Mouse (Mus musculus): ENCODE data around the gene Iscu. TPM values are rescaled to one million over a fixed set of nuclear protein-coding genes. Genes with fewer than 3 reads are reported as not detected.
"Not testable (repeated sequence)": the region's sequence is repeated elsewhere in the genome, so short reads cannot be mapped to it uniquely, and the experiment has no call there.

The Iscu gene
- total RNA-seq, 2 experiments from 2014 or later, result 39.9 to 43.0 TPM

DNA sequence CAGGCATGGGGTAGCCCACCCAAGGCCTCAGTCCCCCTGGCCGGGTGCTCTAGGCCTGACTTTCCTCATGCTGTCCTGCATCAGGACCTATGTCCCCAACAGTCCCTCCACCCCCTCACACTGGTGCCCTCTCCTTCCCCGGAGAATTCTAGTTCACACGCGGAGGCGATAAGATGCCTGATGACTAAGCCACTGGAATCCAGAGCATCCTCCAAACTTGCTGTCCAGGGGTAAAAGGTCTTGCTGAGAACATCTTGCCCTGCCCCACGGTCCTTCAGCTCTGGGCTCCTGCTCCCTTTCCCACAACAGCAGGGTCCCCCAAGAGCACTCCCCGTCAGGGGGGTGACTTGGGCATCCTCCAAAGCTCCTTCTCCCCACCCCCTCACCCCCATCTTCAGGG is 10.1 kb downstream of the Iscu start:
- intact Hi-C loops (cut with DNase I), result no loop called here
- no peak for DNase-seq

DNA sequence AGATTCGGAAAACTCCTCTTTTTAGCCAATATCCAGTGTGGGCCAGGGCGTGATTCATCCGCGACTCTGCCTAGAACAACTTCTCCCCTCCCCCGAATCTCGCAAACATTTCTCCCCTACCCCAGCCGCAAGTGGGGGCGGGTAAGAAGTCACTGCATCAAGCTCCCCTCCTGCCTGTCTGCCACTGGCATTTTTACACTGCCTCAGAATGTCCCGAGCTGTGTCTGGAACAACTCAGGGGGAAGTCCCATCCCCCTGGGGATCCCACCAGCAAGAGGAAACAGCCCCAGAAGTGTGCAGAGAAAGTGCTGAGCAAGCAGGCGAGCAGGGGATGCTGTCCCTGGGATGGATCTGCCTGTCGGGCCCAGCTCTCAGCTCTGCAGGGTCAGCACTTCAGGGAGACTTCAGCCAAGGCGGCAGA is 11.0 kb downstream of the Iscu start:
- DNase-seq, result no peak
- intact Hi-C loops (cut with DNase I), result no loop called here

DNA sequence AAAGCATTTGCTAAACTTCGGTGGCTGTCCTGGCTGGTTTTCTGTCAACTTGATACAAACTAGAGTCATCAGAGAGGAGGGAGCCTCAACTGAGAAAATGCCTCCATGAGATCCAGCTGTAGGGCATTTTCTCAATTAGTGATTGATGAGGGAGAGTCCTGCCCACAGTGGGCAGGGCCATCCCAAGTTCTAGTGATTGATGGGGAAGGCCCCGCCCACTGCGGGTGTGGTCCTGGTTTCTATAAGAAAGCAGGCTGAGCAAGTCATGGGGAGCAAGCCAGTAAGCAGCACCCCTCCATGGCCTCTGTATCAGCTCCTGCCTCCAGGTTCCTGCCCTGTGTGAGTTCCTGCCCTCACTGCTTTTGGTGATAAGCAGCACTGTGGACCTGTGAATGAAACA is 11.6 kb downstream of the Iscu start:
- DNase-seq; intact Hi-C loops (cut with DNase I): not testable (repeated sequence)

DNA sequence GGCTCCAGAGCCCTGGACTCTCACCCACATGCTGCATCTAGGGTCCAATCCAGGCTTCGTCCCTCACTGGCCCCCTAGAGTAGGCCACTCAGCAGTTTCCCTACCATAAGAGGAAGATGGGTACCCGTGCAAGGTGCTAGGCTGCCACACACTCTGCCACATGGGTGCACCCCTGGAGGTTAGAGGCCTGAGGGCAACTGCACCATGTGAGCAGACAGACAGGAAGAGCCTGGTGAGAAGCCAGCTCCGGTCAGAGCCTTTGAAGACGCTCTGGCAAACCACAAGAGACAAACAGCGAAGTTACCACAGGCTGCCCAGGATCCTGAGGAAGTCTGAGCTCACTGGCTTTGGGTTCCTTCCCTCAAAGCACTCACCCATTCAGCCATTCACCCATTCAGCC is 14.4 kb downstream of the Iscu start:
- DNase-seq, result no peak
- intact Hi-C loops (cut with DNase I), result no loop called here

DNA sequence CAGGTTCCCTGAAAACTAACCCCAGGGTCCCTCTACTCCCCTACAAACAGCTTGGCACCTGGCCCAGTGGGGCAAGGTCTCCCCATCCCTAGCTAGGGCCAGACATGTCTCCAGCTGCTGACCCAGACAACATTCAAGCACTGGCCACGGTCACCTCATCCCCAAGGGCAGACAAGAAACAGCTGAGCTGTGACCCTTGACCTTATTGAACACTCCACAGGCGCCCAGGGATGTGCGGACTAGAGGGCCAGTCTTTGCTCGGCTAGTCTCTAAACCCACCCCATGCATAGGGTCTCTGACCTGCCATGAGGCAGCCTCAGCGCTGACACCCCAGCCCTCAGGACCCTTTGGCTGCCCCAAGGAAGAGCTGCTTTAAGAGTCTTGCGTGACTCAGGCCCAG is 16.1 kb downstream of the Iscu start:
- intact Hi-C loops (cut with DNase I), result no loop called here
- DNase-seq, result no peak

DNA sequence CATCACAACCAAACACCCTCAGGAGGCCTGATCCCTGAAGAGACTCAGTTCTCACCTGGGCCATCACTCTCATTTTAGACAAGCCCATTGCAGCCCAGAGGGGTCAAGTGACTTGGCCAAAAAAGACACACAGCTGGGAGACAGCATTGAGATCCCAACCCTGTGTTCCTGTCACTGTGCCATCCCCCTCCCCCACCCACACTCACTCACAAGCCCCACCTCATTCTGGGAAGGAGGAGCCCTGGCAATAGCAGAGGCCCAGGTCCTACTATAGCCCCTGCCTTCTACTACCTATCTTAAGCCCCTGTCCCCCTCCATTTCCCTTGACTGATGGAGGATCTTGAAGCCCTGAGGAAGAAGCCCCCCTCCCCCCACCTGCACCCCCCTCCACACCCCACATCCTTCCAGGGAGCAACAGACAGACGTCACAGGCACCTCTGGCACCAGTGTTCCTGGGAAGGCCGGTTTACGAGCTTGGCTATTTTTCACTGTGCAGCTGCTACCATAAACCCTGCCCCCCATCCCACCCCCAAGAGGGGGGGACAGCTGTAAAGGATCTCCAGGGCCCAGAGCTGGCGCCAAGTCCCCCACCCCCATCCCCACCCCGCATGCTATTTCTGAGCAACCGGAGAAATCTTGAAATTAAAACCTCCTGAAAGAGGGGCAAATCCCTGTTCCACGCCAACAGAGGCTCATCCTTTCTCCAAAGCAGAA is 16.7 kb downstream of the Iscu start:
- intact Hi-C loops (cut with DNase I), result no loop called here
- no peak for DNase-seq

DNA sequence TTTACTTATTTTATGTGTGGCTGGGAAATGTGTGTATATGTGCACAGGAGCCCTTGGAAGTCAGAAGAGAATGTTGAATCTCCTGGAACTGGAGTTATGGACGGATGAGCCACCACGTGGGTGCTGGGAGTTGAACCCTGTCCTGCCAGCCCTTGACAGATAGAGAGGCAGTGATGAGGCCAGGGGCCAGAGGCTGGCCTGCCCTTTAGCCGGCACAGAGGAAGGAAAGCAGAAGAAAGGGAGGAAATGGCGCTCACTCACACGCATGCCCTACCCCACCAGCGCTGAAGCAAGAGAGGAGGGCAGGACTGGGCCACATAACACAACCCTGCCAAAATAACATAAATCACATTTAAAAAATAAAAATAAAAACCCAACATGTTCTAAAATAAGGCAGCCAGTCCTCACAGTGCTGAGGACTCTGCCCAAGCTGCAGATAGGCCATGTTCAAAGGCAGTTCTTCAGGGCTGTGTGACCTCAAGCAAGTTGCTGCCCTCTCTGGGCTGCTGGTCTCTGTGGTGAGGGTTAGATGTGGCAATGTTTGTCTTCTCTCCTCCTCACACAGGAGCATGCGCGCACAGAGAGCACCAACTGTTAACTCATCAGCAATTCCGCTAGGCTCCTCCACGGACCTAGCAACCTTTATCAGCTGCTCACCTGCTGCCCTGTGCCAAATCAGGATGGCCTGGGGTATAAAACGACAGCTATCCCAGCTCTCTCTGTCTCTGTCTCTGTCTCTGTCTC is 18.1 kb downstream of the Iscu start:
- no peak for DNase-seq

DNA sequence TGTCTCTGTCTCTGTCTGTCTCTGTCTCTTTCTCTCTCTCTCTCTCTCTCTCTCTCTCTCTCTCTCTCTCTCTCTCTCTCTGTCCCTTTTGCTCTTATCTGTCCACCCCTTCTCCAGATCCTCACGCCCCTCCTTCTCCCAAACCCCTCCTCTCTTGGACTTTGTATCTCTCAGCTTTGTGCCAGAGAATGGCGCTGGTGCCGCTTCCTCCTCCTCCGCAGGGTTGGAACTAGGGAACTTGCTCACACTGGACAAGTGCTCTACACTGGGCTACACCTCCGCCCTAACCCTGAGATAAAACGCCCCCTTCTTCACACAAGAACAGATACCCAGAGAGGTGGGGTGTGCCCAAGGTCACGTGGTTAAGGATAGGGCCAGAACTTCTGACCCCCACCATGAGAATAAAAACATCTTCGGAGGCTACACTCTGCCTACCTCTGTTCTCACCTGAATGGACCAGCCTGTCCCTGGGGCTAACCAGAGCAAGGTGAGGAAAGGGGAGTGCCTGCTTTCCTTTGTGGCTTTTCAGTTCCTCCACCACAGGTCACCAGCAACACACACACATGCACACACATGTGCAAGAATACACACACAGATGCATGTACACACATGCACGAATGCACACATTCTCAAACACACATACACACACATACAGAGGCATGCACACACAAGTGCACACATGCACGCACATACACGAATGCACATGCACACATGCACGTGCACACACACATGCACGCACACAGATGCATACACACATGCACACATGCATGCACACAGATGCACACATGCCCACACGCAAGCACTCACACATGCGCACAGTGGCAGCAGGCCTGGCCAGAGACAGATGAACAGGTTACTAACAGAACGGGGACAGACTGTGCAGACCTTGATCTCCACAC is 18.9 kb downstream of the Iscu start:
- intact Hi-C loops (cut with DNase I), result no loop called here
- no peak for DNase-seq

More for the DNA sequence above, 18.1 kb downstream of the Iscu start:
- intact Hi-C loops (cut with DNase I), result no loop called here

DNA sequence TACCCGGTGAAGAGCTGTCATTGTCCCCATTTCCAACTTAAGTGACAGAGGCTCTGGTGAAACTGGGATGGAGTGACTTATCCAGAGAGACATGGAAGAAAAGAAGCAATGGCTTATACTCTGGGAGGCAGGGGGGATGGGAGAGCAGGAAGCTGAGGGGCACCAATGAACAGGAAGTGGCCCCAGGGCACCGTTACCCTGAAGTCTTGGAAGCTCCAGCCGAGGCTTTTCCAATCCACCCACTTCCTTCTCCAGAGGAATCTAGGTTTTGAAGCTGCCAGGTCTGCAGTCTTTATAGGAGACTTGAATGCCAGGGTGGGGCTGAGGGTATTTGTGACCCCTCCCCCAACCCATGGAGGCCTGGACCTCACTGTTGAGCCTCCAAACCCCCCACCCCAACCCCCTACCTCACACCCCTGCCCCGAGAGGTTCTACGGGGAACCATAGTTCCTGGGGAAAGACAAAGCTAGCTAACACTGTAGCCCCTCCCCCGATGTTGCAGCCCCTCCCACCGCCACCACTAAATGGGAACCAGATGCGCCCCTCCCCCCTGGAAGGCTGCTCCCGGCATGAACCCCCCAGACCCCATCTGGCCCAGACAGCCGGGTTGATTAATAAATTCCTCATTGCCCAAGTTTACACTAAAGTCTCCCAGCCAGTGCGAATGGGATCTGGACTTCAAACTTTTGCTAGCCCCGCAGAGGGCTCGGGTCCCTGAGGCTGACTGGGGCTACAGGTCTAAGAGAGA is 24.0 kb downstream of the Iscu start:
- intact Hi-C loops (cut with DNase I), result no loop called here
- DNase-seq, result peak; percentile 44

DNA sequence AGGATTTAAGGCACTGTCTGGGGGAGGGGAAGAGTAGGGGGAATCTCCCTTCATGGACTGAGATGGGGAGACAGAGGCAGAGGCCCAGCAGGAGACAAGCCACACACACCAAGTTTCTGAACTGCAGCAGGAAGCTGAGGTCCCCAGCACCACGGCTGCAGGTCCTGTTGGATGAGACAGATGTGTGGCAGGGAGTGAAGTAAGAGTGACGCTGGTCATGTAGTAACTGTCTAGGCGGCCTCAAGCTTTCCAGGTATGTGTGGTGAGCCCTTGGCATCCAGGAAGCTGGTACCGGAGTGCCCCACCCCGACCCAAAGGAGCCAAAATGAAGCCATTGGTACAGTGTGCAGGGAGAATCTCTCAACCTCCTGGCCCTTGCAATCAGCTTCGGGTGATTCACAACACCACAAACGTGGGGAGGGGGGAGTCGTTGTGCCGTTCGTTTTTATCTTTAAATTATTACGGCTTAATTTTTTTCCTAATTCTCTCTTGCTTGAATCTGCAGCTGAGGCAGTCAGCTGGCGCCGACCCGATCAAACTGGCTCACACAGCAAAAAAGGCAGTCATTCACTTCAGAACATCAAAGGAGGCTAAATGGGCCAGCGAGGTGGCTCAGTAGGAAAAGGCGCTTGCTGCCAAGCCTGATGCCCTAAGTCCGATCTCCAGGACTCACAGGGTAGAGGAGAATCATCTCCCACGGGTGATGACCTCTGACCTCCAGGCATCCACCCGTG is 24.8 kb downstream of the Iscu start:
- DNase-seq, result no peak
- intact Hi-C loops (cut with DNase I), result no loop called here

DNA sequence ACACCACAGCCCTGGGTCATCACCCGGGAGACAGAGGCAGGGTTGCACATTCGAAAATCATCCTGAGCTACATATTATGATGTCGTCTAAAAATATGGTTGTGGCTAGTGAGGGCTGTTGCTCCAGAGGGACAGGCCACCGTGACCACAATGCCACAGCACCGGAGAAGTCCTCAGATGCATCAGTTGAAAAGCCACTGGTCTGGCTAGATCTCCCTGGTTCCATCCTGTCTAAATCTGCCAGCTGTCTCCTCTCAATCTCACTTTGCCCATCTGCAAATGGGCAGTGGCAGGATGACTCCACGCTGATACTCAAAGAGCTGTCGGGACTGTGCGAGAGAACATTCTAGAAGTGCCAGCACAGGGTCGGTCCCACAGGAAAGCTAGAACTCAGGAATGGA is 26.0 kb downstream of the Iscu start:
- intact Hi-C loops (cut with DNase I), result no loop called here

DNA sequence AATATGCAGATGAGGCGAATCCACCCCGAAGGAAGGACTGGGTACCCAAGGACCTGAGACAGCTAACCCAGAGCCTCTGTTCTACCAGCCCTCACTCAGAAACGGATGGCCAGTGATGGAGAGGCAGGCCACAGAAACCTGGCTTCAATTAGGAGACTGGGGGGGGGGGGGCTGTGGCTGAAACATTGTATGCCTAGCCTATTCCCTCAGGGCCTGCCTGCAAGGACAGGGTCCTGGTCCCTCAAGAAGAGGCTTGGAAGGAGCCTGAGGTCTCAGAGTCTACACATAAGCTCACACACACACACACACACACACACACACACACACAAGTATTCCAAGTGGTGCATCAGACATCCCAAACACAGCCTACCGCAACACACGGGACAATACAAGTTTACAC is 27.1 kb downstream of the Iscu start:
- intact Hi-C loops (cut with DNase I), result no loop called here
- DNase-seq, result no peak

More for the DNA sequence above, 26.0 kb downstream of the Iscu start:
- no peak for DNase-seq

DNA sequence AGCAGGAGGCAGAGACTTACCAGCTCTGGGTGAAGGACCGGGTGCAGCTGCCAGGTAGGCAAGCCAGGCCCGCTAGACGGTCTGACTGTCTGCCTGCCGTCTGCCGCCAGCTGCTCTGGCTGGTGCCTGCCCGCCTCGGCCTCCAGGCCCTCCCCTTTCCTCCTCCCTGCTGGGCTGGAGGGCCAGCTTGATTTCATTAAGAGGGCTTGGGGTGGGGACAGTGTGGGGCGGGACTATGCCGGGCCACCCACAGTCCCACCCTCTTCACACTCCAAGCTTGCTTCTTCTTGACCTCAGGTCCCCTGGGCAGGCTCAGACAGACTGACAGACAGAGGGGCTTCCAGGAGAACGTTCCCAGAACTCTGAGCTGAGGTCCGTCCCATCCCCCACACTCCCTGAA is 27.7 kb downstream of the Iscu start, which contains the start of gene Tmem119:
Gene Tmem119 (minus strand): TSS at position 237 of the 400 bp plus-strand sequence.
- intact Hi-C loops (cut with DNase I), result no loop called here
- DNase-seq, result peak; percentile 68

DNA sequence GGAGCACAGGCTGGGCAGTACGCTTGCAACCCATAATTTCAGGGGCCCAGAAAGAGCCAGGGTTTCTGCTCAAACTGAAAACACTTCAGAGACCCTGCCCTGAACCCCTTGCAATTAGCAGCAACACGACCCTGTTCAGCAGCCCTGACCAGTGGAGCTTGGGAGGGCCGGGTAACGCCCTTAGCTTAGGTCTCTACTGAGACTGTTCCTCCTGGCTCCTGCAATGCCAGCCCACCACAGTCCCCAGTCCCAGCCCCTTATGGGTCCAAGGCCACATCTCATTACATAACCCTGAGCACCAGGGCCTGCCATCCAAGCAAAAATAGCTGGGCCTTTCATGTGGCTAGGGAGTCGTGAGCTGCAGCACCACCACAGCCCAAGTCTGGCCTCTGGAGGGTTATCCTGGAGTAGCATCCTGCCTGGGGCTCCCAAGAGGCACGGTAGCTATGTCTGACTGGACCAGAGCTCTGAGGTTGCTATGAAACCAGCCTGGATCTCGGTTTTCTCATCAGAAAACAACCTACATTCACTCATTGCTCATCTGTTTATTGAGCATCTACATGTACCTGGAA is 31.9 kb downstream of the Iscu start:
- intact Hi-C loops (cut with DNase I), result no loop called here
- DNase-seq, result no peak

DNA sequence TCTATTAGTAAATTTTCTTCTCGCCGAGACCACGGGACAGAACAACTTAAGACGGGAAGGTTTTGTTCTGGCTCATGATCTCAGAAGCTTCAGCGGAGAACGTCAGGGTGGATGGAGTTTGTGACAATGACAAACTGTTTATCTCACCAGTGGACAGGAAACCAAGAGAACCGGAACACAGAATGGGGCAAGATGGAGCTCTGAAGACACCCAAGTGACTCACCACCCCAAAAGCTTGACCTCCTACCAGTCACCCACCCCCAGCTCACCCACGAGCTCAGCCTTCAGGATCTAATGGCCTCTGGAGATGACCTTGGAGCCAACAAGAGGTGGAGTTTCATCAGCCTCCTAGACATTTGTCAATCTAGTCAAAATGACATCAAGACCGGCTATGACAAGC is 32.8 kb downstream of the Iscu start:
- intact Hi-C loops (cut with DNase I), result no loop called here
- no peak for DNase-seq

DNA sequence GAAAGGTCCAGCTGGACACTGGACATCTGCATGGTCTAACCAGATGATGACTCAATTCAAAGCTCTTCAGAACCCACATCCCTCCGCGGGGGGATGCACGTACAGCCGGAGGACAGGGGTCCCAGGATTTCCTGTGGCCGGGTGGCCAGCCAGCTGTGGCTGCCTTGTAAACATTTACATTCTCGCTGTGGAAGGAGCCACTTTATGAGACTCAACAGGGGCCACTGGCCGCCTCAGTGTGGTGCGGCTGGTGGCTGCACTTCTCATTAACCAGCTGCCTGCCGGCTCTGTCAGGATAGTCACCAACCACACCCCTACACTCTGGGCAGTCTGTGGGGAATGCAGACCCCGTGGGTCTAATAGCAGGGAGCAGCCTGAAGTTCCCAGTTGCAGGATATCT is 33.9 kb downstream of the Iscu start:
- no peak for DNase-seq
- intact Hi-C loops (cut with DNase I), result no loop called here

DNA sequence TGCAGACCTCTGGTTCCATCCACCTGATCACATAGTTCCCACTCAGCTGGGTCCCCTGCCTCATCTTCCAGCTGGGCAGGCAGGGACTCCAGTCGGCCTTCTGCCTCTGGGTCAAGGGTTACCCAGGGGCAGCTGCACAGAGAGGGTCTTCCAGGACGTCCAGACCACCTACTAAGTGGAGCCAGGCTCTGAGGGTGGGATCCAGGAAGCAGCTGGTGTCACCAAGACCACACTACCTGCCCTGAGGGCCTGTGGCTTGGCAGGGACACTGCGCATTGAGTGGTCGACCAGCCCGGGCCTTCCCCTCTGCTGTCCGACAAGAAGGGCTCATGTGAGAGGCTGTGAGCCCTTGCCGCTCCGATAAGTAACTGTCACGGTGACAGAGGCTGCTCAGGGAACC is 35.2 kb downstream of the Iscu start:
- DNase-seq, result no peak
- intact Hi-C loops (cut with DNase I), result no loop called here

DNA sequence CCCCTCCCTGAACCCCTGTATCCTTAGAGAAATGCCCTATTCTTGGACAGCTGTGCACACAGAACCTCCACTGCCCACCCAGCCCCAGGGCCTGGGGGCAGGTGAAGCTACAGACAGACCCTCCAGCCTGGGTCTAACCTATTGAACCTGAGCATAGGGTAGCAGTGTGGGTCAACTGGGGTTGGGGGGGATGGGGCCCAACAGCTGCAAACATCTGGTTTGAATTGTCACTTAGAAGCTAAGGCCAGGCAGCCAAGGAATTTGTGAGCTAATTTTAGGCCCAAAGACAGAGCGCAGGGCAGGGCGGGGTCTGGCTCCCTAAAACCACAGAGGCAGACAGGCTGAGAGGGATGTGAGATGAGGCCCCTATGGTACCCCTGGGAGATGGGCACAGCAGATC is 35.6 kb downstream of the Iscu start:
- DNase-seq, result no peak
- intact Hi-C loops (cut with DNase I), result no loop called here

DNA sequence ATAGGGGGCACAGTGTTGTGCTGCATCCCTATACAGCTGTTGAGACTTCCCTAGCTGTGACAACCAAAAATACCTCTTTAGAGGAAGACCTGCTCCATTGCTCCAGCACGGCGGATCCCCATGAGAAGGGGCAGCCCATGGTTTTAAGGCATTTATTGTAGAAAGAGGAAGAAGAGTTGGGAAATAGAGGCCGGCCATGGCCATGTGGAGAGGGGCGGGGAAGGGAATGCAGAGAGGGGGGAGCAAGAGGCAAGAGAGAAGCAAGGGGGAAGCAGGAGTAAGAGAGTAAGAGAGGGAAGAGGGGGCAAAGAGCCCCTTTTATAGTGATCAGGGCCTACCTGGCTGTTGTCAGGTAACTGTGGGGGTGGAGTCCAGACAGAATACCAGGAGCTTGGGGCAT is 37.6 kb downstream of the Iscu start:
- intact Hi-C loops (cut with DNase I), result no loop called here
- no peak for DNase-seq

Data from left cerebral cortex, postnatal 4 days (tissue).